Mouse (Mus musculus): ENCODE measurements around the gene Rab11fip5. TPM values are rescaled to one million over a fixed set of nuclear protein-coding genes. Genes with fewer than 3 reads are reported as not detected.
A peak's percentile ranks its signal among the peaks of the same experiment; 100 is the strongest.

Rab11fip5 gene
- total RNA-seq, 2 experiments from 2014 or later = 1.1 to 3.5 TPM

GRCm38 (mm10) chr6:85355753-85356152 is 18.7 kb downstream of the Rab11fip5 start:
- no peak for ATAC-seq (replicated peaks; ENCODE audit: low FRiP score, low TSS enrichment, poor library complexity, severe bottlenecking)

GRCm38 (mm10) chr6:85354709-85355108 is 19.7 kb downstream of the Rab11fip5 start:
- ATAC-seq (replicated peaks; ENCODE audit: low FRiP score, low TSS enrichment, poor library complexity, severe bottlenecking) = no peak

GRCm38 (mm10) chr6:85353706-85354105 is 20.7 kb downstream of the Rab11fip5 start:
- ATAC-seq (replicated peaks; ENCODE audit: low FRiP score, low TSS enrichment, poor library complexity, severe bottlenecking) = no peak

- ATAC-seq (replicated peaks; ENCODE audit: low FRiP score, low TSS enrichment, poor library complexity, severe bottlenecking) = no peak
These were observed 24.3 kb downstream of the Rab11fip5 start for GRCm38 (mm10) chr6:85350157-85350556.

- no peak for ATAC-seq (replicated peaks; ENCODE audit: low FRiP score, low TSS enrichment, poor library complexity, severe bottlenecking)
These were observed 25.2 kb downstream of the Rab11fip5 start for GRCm38 (mm10) chr6:85349246-85349645.

GRCm38 (mm10) chr6:85348133-85348532 is 26.3 kb downstream of the Rab11fip5 start:
- no peak for ATAC-seq (replicated peaks; ENCODE audit: low FRiP score, low TSS enrichment, poor library complexity, severe bottlenecking)

GRCm38 (mm10) chr6:85346028-85346634 is 28.3 kb downstream of the Rab11fip5 start:
- ATAC-seq (replicated peaks; ENCODE audit: low FRiP score, low TSS enrichment, poor library complexity, severe bottlenecking) = peak; percentile 89

GRCm38 (mm10) chr6:85344929-85345328 is 29.5 kb downstream of the Rab11fip5 start:
- ATAC-seq (replicated peaks; ENCODE audit: low FRiP score, low TSS enrichment, poor library complexity, severe bottlenecking) = no peak

GRCm38 (mm10) chr6:85343027-85343426 is 31.4 kb downstream of the Rab11fip5 start:
- ATAC-seq (replicated peaks; ENCODE audit: low FRiP score, low TSS enrichment, poor library complexity, severe bottlenecking) = no peak

GRCm38 (mm10) chr6:85341814-85342501 is 32.5 kb downstream of the Rab11fip5 start:
- no peak for ATAC-seq (replicated peaks; ENCODE audit: low FRiP score, low TSS enrichment, poor library complexity, severe bottlenecking)

GRCm38 (mm10) chr6:85340184-85340583 is 34.2 kb downstream of the Rab11fip5 start:
- ATAC-seq (replicated peaks; ENCODE audit: low FRiP score, low TSS enrichment, poor library complexity, severe bottlenecking) = no peak

GRCm38 (mm10) chr6:85339273-85339901 is 35.0 kb downstream of the Rab11fip5 start:
- peak; percentile 70 for ATAC-seq (replicated peaks; ENCODE audit: low FRiP score, low TSS enrichment, poor library complexity, severe bottlenecking)

GRCm38 (mm10) chr6:85336944-85337343 is 37.5 kb downstream of the Rab11fip5 start:
- no peak for ATAC-seq (replicated peaks; ENCODE audit: low FRiP score, low TSS enrichment, poor library complexity, severe bottlenecking)

GRCm38 (mm10) chr6:85335352-85335751 is 39.1 kb downstream of the Rab11fip5 start:
- ATAC-seq (replicated peaks; ENCODE audit: low FRiP score, low TSS enrichment, poor library complexity, severe bottlenecking) = no peak

GRCm38 (mm10) chr6:85334851-85335250 is 39.6 kb downstream of the Rab11fip5 start:
- no peak for ATAC-seq (replicated peaks; ENCODE audit: low FRiP score, low TSS enrichment, poor library complexity, severe bottlenecking)

GRCm38 (mm10) chr6:85334251-85334650 is 40.2 kb downstream of the Rab11fip5 start:
- ATAC-seq (replicated peaks; ENCODE audit: low FRiP score, low TSS enrichment, poor library complexity, severe bottlenecking) = no peak

GRCm38 (mm10) chr6:85333732-85334131 is 40.7 kb downstream of the Rab11fip5 start:
- ATAC-seq (replicated peaks; ENCODE audit: low FRiP score, low TSS enrichment, poor library complexity, severe bottlenecking) = no peak; the same call in 1 of the 2 replicates

- ATAC-seq (replicated peaks; ENCODE audit: low FRiP score, low TSS enrichment, poor library complexity, severe bottlenecking) = peak; percentile 88
These were observed 41.3 kb downstream of the Rab11fip5 start, which contains the start of gene Sfxn5 for GRCm38 (mm10) chr6:85333000-85333669. Sfxn5 (minus strand) TSS chr6:85333422.

- ATAC-seq (replicated peaks; ENCODE audit: low FRiP score, low TSS enrichment, poor library complexity, severe bottlenecking) = peak; percentile 21
These were observed 42.0 kb downstream of the Rab11fip5 start for GRCm38 (mm10) chr6:85332351-85332999.

- no peak for ATAC-seq (replicated peaks; ENCODE audit: low FRiP score, low TSS enrichment, poor library complexity, severe bottlenecking)
These were observed 42.7 kb downstream of the Rab11fip5 start for GRCm38 (mm10) chr6:85331736-85332135.
